Mouse (Mus musculus) adrenal gland, adult 2 months (tissue): ENCODE measurements at regions not wholly inside any gene's neighbourhood (a gene's known extent, or its start where the extent isn't known, plus 50 kb on each side); places are given as distances from the start of the nearest gene placed in this dataset.

Source experiments
- DNase-seq: peaks from one replicate; pipeline ENCODE4 v3.0.0; 2021

DNA sequence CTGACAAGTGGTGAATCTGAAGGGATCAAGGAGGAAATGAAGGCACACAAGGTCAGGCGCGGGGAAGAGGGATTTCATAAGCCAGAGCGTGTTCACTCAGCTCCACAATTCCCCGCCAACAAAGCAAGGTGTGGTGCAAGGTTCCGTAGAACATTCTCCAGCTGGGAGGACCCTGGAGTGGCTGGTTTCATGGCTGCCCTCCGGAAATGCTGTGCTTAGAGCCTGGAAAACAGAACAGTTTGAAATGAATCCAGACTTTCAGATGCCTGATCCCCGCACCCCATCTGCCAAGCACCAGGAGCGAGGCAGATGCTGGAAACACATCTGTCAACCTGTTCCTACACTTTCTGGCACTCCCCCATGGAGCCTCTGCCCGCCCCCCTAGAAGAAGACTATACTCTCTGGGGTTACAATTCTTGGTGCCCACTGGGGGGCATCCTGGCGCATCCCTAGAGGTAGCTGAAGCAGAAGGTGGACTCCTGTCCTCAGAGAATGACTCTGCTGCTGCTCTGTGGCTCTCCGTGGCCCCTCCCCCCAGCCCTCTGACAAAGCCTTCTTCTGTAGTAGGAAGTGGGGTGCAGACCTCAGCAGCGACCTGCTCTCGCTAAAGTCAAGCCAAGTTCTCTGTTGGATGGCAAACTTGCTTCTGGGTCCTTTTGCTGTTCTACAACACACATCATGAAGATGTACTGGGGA lies 54.5 kb upstream of the Mafb start:
- DNase-seq, result peak; percentile 19

DNA sequence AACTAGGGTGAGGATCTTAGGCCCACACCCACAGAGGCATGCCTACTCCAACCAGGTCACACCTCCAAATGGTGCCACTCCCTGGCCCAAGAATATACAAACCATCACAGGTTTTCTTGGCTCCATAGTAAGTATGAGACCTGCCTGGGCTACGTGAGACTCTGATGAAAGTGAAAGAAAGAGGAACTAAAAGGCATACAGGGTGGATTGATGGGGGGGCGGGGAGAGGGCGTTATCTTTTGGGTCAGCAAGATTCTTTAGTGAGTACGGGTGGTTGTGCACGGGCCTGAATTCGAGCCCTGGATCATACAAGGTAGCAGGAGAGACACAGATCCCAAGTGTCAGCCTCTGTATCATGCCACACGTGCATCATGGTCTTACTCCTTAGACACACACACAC lies 57.6 kb upstream of the Mafb start:
- no peak for DNase-seq

GRCm38 (mm10) chr2:160427431-160427830 lies 60.6 kb upstream of the Mafb start:
- DNase-seq, result no peak

GRCm38 (mm10) chr2:160433252-160433651 lies 66.4 kb upstream of the Mafb start:
- peak; percentile 64 for DNase-seq

DNA sequence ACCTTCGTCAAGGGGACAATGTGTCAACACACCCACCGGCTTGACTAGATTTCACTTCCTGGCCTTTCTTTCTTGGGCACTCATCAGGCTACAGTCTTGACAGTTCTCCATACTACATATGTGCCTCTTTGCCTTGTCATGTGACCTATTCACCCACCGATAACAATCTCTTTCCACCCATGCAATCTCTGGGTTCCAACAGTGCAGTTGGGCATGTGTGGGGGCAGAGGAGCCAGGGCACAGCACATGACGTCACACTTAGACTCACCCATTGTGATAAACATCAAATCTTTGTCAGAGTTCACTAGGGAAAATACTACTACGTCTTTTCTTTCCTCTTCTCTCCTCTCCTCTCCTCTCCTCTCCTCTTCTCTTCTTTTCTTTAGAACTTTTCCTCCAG lies 67.8 kb upstream of the Mafb start:
- no peak for DNase-seq

DNA sequence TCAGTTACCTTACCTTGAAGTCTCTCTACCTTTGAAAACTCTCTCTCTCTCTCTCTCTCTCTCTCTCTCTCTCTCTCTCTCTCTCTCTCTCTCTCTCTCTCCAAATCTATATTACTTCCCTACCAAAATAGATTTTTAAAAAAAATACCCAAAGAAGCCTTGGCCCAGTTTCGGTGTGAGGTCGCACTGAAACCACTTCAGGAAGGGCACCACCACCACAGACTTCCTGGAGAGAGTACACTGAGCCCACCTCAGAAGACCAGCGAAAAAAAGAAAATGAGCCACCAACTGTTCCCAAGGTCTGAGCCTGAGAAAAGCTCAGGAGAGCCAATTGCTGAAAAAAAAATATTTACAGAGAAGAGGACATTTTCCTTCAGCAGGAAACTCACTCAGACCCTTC lies 68.8 kb upstream of the Mafb start:
- DNase-seq, result no peak

DNA sequence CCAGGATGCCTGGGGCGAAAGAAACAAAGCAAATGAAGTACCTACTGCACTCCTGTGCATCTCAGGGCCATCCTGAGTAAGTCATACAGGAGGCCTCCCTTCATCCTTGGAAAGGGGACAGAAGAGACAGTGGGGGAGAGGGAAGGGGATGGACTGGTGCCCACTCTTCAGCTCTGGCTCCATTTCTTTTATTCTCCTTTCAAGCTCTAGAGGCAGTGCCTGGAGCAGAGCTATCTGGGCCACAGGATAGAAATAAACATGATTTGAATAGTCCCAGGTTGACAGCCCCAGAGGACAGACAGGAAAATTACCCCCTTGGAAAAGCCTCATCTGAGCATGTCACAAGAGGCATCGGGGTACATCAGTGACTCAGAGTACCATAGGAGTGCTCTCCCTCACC lies 72.2 kb upstream of the Mafb start:
- DNase-seq, result no peak

DNA sequence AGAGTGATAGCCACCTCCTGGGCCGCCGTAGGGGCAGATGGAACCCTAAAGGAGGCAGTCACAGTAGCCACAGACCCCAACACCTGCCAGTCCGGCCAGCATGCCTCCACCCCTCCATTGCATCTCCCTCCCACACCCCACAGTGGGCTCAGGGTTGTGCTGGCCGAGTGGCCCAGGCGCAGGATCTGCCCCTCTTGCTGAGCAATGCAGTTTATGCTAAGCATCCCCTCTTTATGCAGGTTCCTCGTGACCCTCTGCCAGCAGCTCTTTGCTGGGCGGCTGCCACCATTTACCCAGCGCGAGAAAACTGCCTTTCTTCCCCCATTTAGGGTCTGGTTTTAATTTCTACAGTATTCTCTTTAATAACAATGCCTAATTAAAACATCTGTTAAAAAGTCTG lies 73.4 kb upstream of the Mafb start:
- no peak for DNase-seq

DNA sequence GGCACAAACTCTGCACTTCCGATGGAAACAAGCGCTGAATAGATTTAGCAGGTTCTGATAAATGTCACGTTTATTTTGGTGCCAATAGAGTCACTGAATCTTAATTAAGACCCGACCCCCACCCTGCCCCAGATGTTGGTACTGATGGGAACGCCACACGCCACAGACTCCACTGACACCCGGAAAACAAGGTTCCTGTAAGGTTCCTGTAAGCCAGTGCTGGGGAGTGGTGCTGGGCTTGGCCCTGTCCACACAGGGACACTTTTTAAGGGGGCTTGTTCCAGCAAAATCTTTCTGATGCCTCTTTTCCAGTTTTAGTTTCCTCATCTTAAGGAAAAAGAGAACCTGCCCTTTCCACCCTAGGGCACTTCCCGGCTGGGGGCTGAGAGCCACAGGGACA lies 84.2 kb upstream of the Mafb start:
- DNase-seq, result no peak

- peak; percentile 67 for DNase-seq
Measured at GRCm38 (mm10) chr2:160451481-160452238, 84.8 kb upstream of the Mafb start.

DNA sequence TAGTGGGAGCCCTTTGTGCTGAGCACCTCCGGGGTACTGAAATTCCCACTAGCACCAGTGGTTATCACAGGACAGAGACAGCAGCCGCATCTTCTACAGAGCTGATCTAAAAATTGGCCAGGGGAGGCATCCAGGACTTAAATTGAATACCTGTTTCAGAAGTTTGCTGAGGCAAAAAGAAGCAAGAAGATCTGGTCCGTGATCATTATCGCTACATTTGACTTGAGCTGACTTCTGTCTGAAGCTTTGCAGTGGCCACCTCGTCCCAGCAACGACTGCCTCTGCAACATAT lies 85.3 kb upstream of the Mafb start:
- no peak for DNase-seq

- DNase-seq, result no peak
Measured at GRCm38 (mm10) chr2:160452730-160453129, 85.9 kb upstream of the Mafb start.

GRCm38 (mm10) chr2:160455617-160456016 lies 88.8 kb upstream of the Mafb start:
- DNase-seq, result no peak

DNA sequence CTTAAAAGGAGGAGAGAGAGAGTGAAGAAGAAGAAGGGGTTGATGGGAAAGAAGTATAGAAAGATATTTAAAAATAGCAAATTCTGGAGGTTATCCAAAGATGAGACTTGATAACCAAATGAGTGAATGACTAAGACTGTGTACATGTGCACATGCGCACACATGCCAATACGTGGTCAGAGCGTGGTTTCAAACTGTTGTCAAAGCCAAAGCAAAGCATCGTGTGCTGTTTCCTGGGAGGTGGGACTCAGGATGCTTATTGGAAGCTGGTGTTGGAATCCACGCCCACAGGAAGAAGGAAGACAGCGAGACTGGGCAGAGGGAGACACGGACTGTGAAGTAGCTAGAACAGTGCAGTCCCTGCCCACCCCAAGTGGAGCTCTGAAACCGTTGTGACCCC lies 89.8 kb upstream of the Mafb start:
- no peak for DNase-seq

DNA sequence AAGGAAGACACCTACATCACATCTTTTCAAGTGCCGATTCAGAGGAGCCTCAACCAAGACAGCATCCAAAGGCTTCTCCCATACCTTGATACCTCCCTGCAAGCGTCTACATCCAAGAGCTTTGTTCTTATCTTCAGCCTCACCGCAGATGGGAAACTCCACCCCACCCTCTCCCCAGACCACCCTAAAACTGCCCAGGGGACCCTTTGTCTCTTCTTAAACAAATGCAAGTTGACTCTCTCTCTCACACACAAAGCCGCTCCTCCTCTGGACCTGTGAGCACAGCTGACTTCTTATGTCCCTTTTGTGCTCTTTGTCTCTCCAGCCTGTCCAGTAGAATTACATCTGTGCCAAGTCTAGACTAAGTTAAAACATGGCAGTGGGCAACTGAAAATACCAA lies 104.7 kb upstream of the Mafb start:
- DNase-seq, result no peak

DNA sequence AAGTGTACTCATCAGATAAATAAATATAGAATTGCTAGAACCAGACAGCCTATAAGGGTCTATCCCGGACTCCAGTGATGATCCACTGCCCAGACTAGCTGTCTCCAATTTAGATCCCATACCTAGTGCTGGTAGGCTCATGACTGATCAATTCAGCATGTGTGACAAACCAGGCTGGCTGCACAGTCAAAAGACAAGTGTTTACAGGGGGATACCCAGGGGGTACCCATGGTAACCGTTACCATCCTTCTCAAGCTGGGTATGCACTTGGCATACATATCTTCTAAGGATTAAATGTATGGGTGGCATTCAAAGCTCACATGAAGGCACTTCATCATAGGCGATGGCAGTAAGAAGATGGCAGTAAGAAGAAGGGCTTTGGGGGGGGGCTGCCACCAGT lies 109.3 kb upstream of the Mafb start:
- no peak for DNase-seq

DNA sequence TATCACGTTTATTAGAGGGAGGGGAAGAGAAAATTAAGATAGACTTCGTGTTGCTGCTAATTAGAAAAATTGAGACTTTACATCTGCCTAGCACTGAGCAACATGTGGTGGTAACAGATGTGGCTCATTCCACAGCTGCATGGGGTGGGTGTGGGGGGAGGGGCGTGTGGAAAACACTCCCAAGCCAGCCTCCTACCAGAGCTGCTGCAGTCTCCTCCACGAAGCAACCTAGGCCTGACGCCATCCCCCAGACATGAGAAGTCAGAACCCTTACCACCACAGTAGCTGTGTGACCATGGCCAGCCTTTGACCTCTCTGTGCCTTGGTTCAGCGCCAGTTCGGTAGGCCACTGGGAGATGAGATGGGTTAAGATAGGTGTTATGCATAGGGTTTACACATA lies 112.4 kb upstream of the Mafb start:
- DNase-seq, result no peak

DNA sequence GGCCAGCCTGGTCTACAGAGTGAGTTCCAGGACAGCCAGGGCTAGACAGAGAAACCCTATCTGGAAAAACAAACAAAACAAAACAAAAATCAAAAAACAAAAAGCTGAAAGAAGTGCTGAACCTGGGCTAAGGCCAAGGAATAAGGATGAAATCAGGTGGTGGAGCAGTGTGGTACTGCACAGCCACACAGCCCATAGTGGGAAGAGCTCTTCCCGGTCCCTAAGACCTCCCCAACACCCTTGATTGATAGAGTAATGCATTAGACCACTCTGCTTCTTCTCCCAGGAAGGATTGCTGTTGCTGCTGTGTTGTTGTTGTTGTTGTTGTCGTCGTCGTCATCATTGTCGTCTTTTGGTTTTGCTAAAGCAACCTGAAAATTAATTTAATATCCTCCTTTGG lies 118.2 kb upstream of the Mafb start:
- DNase-seq, result no peak

- DNase-seq, result no peak
Measured at GRCm38 (mm10) chr2:160485515-160485914, 118.7 kb upstream of the Mafb start.

DNA sequence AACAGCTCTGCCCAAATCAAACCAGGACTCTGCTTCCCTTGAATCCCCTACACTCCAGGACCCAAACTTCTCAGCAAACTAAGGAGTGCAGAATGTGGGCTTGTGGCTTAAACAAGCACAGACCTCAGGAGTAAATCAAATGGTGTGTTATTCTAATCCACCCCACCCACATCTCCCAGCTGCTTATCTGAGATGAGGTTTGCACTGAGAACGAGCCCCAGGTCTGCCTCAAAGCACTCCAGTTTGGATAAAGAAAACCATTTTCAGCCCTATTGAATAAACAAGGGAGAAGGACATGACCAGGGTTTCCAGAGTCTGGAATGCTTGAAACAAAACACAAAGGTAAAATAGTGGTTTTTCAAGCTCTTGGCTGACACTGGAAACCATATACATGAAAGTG lies 132.9 kb upstream of the Mafb start:
- DNase-seq, result no peak

DNA sequence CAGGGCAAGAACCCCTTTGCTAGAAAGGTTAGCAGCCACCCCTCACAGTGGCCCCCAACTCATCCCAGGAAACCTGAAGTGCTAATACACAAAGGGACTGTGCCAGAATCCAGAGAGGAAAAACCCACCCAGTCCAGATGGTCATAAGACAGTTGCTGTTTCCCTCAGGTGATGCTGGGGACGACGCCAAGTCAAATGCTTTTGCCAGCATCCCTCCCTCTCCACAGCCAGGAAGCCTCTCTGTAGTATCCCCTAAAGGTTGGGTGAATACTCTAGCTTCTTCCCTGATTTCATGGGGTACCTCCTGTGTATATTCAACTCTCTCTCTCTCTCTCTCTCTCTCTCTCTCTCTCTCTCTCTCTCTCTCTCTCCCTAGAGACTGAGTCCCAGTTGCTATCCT lies 136.0 kb upstream of the Mafb start:
- DNase-seq, result no peak

GRCm38 (mm10) chr2:160503597-160504393 lies 136.9 kb upstream of the Mafb start:
- DNase-seq, result no peak

DNA sequence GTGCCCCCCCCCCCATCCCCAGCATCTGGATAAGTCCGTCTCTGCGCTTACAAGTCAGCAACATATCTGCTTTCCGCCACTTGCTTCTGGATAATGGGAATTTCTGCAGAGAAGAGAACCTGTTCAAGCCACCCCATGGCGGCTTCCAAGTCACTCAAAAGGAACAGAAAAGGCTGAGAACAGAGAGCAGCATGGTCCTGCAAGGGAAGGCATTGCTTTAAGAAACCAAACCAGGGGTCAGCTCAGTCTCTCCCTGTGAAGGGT lies 137.5 kb upstream of the Mafb start:
- no peak for DNase-seq

- no peak for DNase-seq
Measured at GRCm38 (mm10) chr2:160507371-160507770, 138.3 kb upstream of the Top1 start.
